Mouse (Mus musculus) embryonic facial prominence, embryonic 11.5 days (tissue): Measurements from ENCODE around the gene Myrfl. TPM values are rescaled to one million over a fixed set of nuclear protein-coding genes. Genes with fewer than 3 reads are reported as not detected.

Experiments used
- ATAC-seq: fragments of 200-750 bp; cut with Nextera tagmentation; replicated peaks from 2 replicates; pipeline ENCODE4 v1.8.0; 2017; ENCODE audit warnings: low read depth; ENCODE audit not compliant: insufficient number of reproducible peaks, low FRiP score, low TSS enrichment
- DNase-seq: peaks from one replicate; pipeline ENCODE4 v3.0.0-alpha.2; 2015; ENCODE audit warnings: low spot score
- H3K27ac ChIP-seq: fragments of 300-500 bp; sonication (generic); replicated peaks from 2 replicates; pipeline ENCODE4 v1.5.1; 2014; ENCODE audit warnings: mild to moderate bottlenecking, low read depth, low read length, control low read depth
- H3K27me3 ChIP-seq: fragments of 300-500 bp; sonication (generic); 2 replicates; pipeline ENCODE4 v1.6.1; 2014; ENCODE audit warnings: mild to moderate bottlenecking, low read length, moderate library complexity, mixed read lengths; ENCODE audit not compliant: control insufficient read depth, insufficient read depth
- H3K36me3 ChIP-seq: fragments of 300-500 bp; sonication (generic); replicated peaks from 2 replicates; pipeline ENCODE4 v1.6.1; 2014; ENCODE audit warnings: low read depth, mild to moderate bottlenecking, low read length, moderate library complexity, mixed read lengths; ENCODE audit not compliant: control insufficient read depth, insufficient read depth
- H3K4me1 ChIP-seq: fragments of 300-500 bp; sonication (generic); 2 replicates; pipeline ENCODE4 v1.6.1; 2014; ENCODE audit warnings: low read length, mixed read lengths; ENCODE audit not compliant: control insufficient read depth, insufficient read depth
- H3K4me2 ChIP-seq: fragments of 300-500 bp; sonication (generic); 2 replicates; pipeline ENCODE4 v1.6.1; 2014; ENCODE audit warnings: low read depth, mild to moderate bottlenecking, control low read depth, low read length, moderate library complexity
- H3K4me3 ChIP-seq: fragments of 300-500 bp; sonication (generic); 2 replicates; pipeline ENCODE4 v1.5.1; 2014; ENCODE audit warnings: low read depth, low read length, control low read depth
- H3K9ac ChIP-seq: fragments of 300-500 bp; sonication (generic); replicated peaks from 2 replicates; pipeline ENCODE4 v1.6.1; 2014; ENCODE audit warnings: mild to moderate bottlenecking, control low read depth, low read length
- H3K9me3 ChIP-seq: fragments of 300-500 bp; sonication (generic); replicated peaks from 2 replicates; pipeline ENCODE4 v1.6.1; 2016; ENCODE audit warnings: mild to moderate bottlenecking, low read length, inconsistent platforms, mixed read lengths; ENCODE audit not compliant: control insufficient read depth
- WGBS: fragments of 180-500 bp; shearing (Covaris S2); extraction: QIAGEN DNeasy Blood & Tissue Kit; methylation state at CpG from one replicate; pipeline ENCODE4 v1.1.7; 2014; 5-methylcytosine and 5-hydroxymethylcytosine counted together
- polyA plus RNA-seq: library from polyadenylated mRNA; unstranded; fragments of >200 nt; fragmentation: Nextera tagmentation; extraction: Ambion mirVana; gene quantifications from 2 replicates; pipeline ENCODE4 v1.2.1, GENCODE M21; 2014

The Myrfl gene
- polyA plus RNA-seq, 1 experiment from 2014 or later = 0.18 TPM

GRCm38 (mm10) chr10:116802178-116802794 lies 94.4 kb downstream of the Myrfl start:
- Histone ChIP-seq H3K4me3 (no peak overlapping the region), H3K9ac (no peak overlapping the region), H3K27ac (no peak overlapping the region), H3K36me3 (no peaks in the 10 kb centered on the region), H3K27me3 (no peaks in the 10 kb centered on the region), H3K9me3 (no peaks in the 10 kb centered on the region), H3K4me1 (no peaks in the 10 kb centered on the region), H3K4me2 (no peak overlapping the region)
- WGBS = 52% methylated on average over 5 of the region's 5 CpGs
- DNase-seq = no peak
- no peak for ATAC-seq

DNA sequence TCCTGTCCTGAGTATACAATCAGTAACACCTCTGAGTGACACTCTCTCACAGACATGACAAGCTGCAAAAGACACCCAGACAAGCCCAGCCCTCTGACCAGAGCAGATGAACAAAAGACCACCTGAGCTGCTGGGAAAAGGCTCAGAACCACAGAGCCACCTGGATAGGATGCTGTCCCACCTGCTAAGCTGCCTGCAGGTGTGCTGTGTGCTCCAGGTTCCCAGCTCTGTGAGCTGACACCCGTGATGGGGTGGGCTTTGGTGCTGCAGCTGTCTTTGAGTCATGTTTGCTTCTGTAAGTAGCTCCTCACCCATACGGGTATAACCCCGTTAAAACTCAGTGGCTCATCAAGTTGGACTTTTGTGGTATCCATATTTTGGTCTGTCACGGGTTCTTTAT lies 95.4 kb downstream of the Myrfl start:
- 54% methylated on average over 4 of the region's 4 CpGs for WGBS
- Histone ChIP-seq H3K9me3 (no peaks in the 10 kb centered on the region), H3K9ac (no peak overlapping the region), H3K27me3 (no peaks in the 10 kb centered on the region), H3K4me2 (no peak overlapping the region), H3K36me3 (no peaks in the 10 kb centered on the region), H3K4me1 (no peaks in the 10 kb centered on the region), H3K4me3 (no peak overlapping the region), H3K27ac (no peak overlapping the region)
- DNase-seq (no peak), ATAC-seq (no peak)

DNA sequence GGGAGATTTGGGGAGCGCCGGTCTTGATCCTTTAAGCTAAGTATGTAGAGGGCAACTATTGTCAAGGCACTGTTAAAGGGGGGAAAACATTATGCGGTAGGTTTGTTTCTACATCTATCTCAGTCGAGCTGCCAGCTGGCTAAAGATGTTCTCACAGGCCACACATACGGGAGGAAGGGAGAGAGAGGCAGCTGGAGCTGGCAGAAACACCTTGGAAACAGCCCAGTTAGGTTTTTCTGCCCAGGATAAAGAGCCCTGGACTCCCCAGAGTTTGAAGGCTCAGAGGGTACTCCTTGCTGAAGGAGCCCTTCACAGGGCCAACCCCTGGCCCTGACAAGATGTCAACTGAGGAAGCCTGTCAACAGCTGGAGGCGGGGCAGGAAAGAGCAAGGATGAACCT lies 100.7 kb downstream of the Myrfl start:
- Histone ChIP-seq H3K27ac (no peak overlapping the region), H3K27me3 (no peaks in the 10 kb centered on the region), H3K4me1 (no peaks in the 10 kb centered on the region), H3K9me3 (no peaks in the 10 kb centered on the region), H3K4me3 (no peak overlapping the region), H3K36me3 (no peaks in the 10 kb centered on the region), H3K9ac (no peak overlapping the region; the same call in 1 of the 2 replicates), H3K4me2 (no peak overlapping the region)
- ATAC-seq = no peak
- no peak for DNase-seq
- WGBS = 57% methylated on average over 6 of the region's 6 CpGs

GRCm38 (mm10) chr10:116789096-116789495 lies 107.6 kb downstream of the Myrfl start:
- H3K4me1 ChIP-seq = no peaks in the 10 kb centered on the region
- DNase-seq (peak; percentile 61), ATAC-seq (no peak)

DNA sequence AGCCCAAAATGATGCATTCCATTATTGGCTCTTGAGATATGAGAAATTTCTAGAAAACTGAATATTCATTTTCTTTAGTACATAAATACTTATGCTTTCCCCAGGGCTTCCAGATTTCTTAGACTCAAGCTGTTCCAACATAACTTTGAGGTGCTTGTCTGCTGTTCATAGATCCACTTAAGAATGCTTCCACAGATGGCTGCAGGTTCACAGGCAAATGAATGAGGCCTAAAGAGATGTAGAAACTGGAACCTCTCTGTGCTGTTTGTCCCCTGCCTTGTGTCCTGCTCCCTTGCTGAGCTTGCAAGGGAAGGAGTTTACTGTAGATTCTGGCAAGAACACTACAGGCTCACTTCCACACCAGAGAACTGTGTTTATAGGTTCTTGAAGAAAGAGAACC lies 108.3 kb downstream of the Myrfl start:
- ATAC-seq (no peak), DNase-seq (no peak)
- Histone ChIP-seq H3K4me2 (no peak overlapping the region), H3K9ac (no peak overlapping the region), H3K9me3 (no peaks in the 10 kb centered on the region), H3K4me1 (no peaks in the 10 kb centered on the region), H3K36me3 (no peaks in the 10 kb centered on the region), H3K27me3 (no peaks in the 10 kb centered on the region), H3K4me3 (no peak overlapping the region), H3K27ac (no peak overlapping the region)

More at GRCm38 (mm10) chr10:116789096-116789495, 107.6 kb downstream of the Myrfl start:
- no peaks in the 10 kb centered on the region for H3K9me3 ChIP-seq
- no peak overlapping the region for H3K9ac ChIP-seq
- H3K27ac ChIP-seq = no peak overlapping the region
- no peak overlapping the region for H3K4me3 ChIP-seq
- no peaks in the 10 kb centered on the region for H3K27me3 ChIP-seq
- no peaks in the 10 kb centered on the region for H3K36me3 ChIP-seq
- no peak overlapping the region for H3K4me2 ChIP-seq

- no peaks in the 10 kb centered on the region for H3K4me1 ChIP-seq
- no peak for DNase-seq
- H3K36me3 ChIP-seq = no peaks in the 10 kb centered on the region
- H3K9ac ChIP-seq = no peak overlapping the region
- no peak for ATAC-seq
- H3K27ac ChIP-seq = no peak overlapping the region
- WGBS = 73% methylated on average over 6 of the region's 6 CpGs
- H3K9me3 ChIP-seq = no peaks in the 10 kb centered on the region
- no peak overlapping the region for H3K4me3 ChIP-seq
- no peak overlapping the region for H3K4me2 ChIP-seq
- no peaks in the 10 kb centered on the region for H3K27me3 ChIP-seq
These were observed 112.6 kb downstream of the Myrfl start for GRCm38 (mm10) chr10:116784098-116784497.

- Histone ChIP-seq H3K4me2 (no peak overlapping the region), H3K9me3 (no peaks in the 10 kb centered on the region), H3K27me3 (no peaks in the 10 kb centered on the region), H3K4me3 (no peak overlapping the region), H3K27ac (no peak overlapping the region), H3K36me3 (no peaks in the 10 kb centered on the region), H3K4me1 (no peaks in the 10 kb centered on the region), H3K9ac (no peak overlapping the region)
- no peak for DNase-seq
- no peak for ATAC-seq
- WGBS = 71% methylated on average over 3 of the region's 5 CpGs
These were observed 113.7 kb downstream of the Myrfl start for GRCm38 (mm10) chr10:116783020-116783419.

GRCm38 (mm10) chr10:116777947-116778346 lies 118.8 kb downstream of the Myrfl start:
- Histone ChIP-seq H3K4me1 (no peaks in the 10 kb centered on the region), H3K4me2 (no peak overlapping the region)
- 94% methylated on average over 8 of the region's 8 CpGs for WGBS

More at GRCm38 (mm10) chr10:116777947-116778346, 118.8 kb downstream of the Myrfl start:
- DNase-seq = no peak
- H3K36me3 ChIP-seq = no peaks in the 10 kb centered on the region
- no peak overlapping the region for H3K4me3 ChIP-seq
- H3K27me3 ChIP-seq = no peaks in the 10 kb centered on the region
- H3K27ac ChIP-seq = no peak overlapping the region
- H3K9ac ChIP-seq = no peak overlapping the region
- no peak for ATAC-seq
- H3K9me3 ChIP-seq = no peaks in the 10 kb centered on the region
